In genomic region chr4:57769007-57769406, GRCm38 (mm10) we compare ENCODE assay signal across 24 mouse cellular contexts. TPM values are rescaled to one million over a fixed set of nuclear protein-coding genes. Genes with fewer than 3 reads are reported as not detected.
DNase-seq lines count a peak whose midpoint lies in the region; TF ChIP-seq lines count a peak whose summit lies in the region.
"Had no signal": no experiment of that assay in that cellular context is flagged by ENCODE, and none has a peak within 500 bp of the region (broad histone marks: within the 10 kb centered on the region; RNA-seq: fewer than 3 reads in every experiment).

No protein-coding gene starts in this region.

- H3ac ChIP-seq in myocyte (ENCODE audit: control insufficient read depth, insufficient read length), result no peak overlapping the region

- peak overlapping the region; percentile 63 for H3K4me2 ChIP-seq in myocyte (ENCODE audit: low read depth)
- H3K4me2 ChIP-seq: forebrain, embryonic 12.5 days; heart, embryonic 13.5 days; hindbrain, embryonic 12.5 days; liver, embryonic 12.5 days; midbrain, embryonic 15.5 days; neural tube, embryonic 12.5 days had no signal

- peaks cover 4% of the 10 kb centered on the region for H3K36me3 ChIP-seq in myocyte (ENCODE audit: control insufficient read depth, insufficient read depth)
- H3K36me3 ChIP-seq: forebrain, embryonic 12.5 days; G1E; heart, embryonic 13.5 days; hindbrain, embryonic 12.5 days; liver, embryonic 12.5 days; midbrain, embryonic 10.5 days; midbrain, embryonic 15.5 days; neural tube, embryonic 12.5 days had no signal

- no peak for TF ChIP-seq CTCF in layer of hippocampus, adult 2 months (conservative IDR thresholded peaks at IDR 0.05)

- peaks cover 25% of the 10 kb centered on the region for H3K79me2 ChIP-seq in myocyte (ENCODE audit: control insufficient read depth, insufficient read depth)

- H3K27ac ChIP-seq in layer of hippocampus, adult 2 months, result peak overlapping the region; percentile 46; the same call in 1 of the 2 replicates
- H3K27ac ChIP-seq: forebrain, embryonic 12.5 days; heart, embryonic 13.5 days; hindbrain, embryonic 12.5 days; liver, embryonic 12.5 days; midbrain, embryonic 10.5 days; midbrain, embryonic 15.5 days; neural tube, embryonic 12.5 days had no signal

- no peaks in the 10 kb centered on the region for H3K27me3 ChIP-seq in myocyte (ENCODE audit: control insufficient read depth, insufficient read depth, insufficient read length)
- H3K27me3 ChIP-seq: heart, embryonic 13.5 days; hindbrain, embryonic 12.5 days; liver, embryonic 12.5 days; midbrain, embryonic 15.5 days; neural tube, embryonic 12.5 days had no signal

- TF ChIP-seq POLR2A in myocyte (IDR thresholded peaks at IDR 0.05; ENCODE audit: insufficient read length, low read depth), result no peak

- DNase-seq in embryo, embryonic 10 days (ENCODE audit: low spot score), result peak; percentile 33
- DNase-seq in embryo, embryonic 9.5 days (ENCODE audit: extremely low spot score), result no peak
- DNase-seq in layer of hippocampus, adult 2 months (ENCODE audit: low spot score in 2 of 2), result no peak
- no peak for DNase-seq in layer of hippocampus, adult 9-10 months (ENCODE audit: low spot score)
- DNase-seq in NIH3T3 (ENCODE audit: low read depth), result peak; percentile 58
- DNase-seq in urinary bladder, postnatal 10 days (ENCODE audit: low spot score), result no peak
- DNase-seq: cerebellum, adult 2 months; cerebellum, postnatal 14 days; forebrain, postnatal 0 days; heart, postnatal 10 days; kidney, postnatal 25 days; left cerebral cortex, postnatal 4 days; liver, postnatal 0 days; lung, postnatal 10 days; thymus, postnatal 4 days had no signal

- H3K4me3 ChIP-seq in layer of hippocampus, adult 2 months, result no peak overlapping the region
- no peak overlapping the region for H3K4me3 ChIP-seq in myocyte
- H3K4me3 ChIP-seq: forebrain, embryonic 12.5 days; heart, embryonic 13.5 days; hindbrain, embryonic 12.5 days; liver, embryonic 12.5 days; midbrain, embryonic 10.5 days; midbrain, embryonic 15.5 days; neural tube, embryonic 12.5 days had no signal

TF ChIP-seq in myocyte, 11 proteins besides CTCF, POLR2A, EP300 and RAD21:
- TF ChIP-seq E2F4 (IDR thresholded peaks at IDR 0.05; ENCODE audit: insufficient read depth) (no peak), TCF12 (IDR thresholded peaks at IDR 0.05; ENCODE audit: insufficient read depth, poor library complexity, severe bottlenecking) (peak; percentile 87), MYOG (IDR thresholded peaks at IDR 0.05; ENCODE audit: control insufficient read depth in 1 of 3, insufficient read depth in 1 of 3, insufficient read length in 2 of 3, low read depth in 2 of 3) (peak in 2 of 3 experiments; percentile 38 to 59), CEBPB (IDR thresholded peaks at IDR 0.05; ENCODE audit: insufficient read depth, poor library complexity, severe bottlenecking) (no peak), MAX (IDR thresholded peaks at IDR 0.05; ENCODE audit: low read depth) (no peak), SRF (IDR thresholded peaks at IDR 0.05; ENCODE audit: control insufficient read depth, insufficient read length, low read depth) (no peak), USF1 (IDR thresholded peaks at IDR 0.05; ENCODE audit: low read depth) (no peak), REST (IDR thresholded peaks at IDR 0.05; ENCODE audit: insufficient read depth, insufficient read length) (no peak), POLR2AphosphoS2 (IDR thresholded peaks at IDR 0.05; ENCODE audit: insufficient read length, low read depth) (no peak), MYOD1 (IDR thresholded peaks at IDR 0.05; ENCODE audit: control insufficient read depth in 1 of 3, insufficient read length in 2 of 3, low read depth in 2 of 3) (peak in 2 of 3 experiments; percentile 62 to 73), TCF3 (IDR thresholded peaks at IDR 0.05; ENCODE audit: insufficient read length, low read depth) (peak; percentile 45)

RNA-seq across cellular contexts. Expression of gene Akap2, which starts 51.5 kb away (rescaled TPM):
- 10 to 100 TPM; 46.8 to 52.0 TPM for total RNA-seq in layer of hippocampus, adult 2 months (2021)
- 19.3 TPM for polyA plus RNA-seq in myocyte (2012; fragmentation: generic; extraction: Trizol)
- polyA plus RNA-seq: G1E had no signal

Comparison
In these comparisons a context has a peak if more than half of its experiments do, and no peak if none do; other contexts are left out.
1. DNase-seq: peak in embryo, embryonic 10 days (single experiment) and NIH3T3 (single experiment); none in embryo, embryonic 9.5 days (single experiment), layer of hippocampus, adult 2 months (0 of 2), layer of hippocampus, adult 9-10 months (single experiment) and urinary bladder, postnatal 10 days (single experiment).